Mouse (Mus musculus) brain, embryonic 14.5 days (tissue): ENCODE measurements at regions not wholly inside any gene's neighbourhood (a gene's known extent, or its start where the extent isn't known, plus 50 kb on each side); places are given as distances from the start of the nearest gene placed in this dataset.

Experiments
- CTCF ChIP-seq: fragments of 200-500 bp; IDR thresholded peaks from 2 replicates; pipeline ENCODE4 v1.5.1; 2012; ENCODE audit warnings: inconsistent platforms, mild to moderate bottlenecking, moderate library complexity, borderline replicate concordance; ENCODE audit not compliant: insufficient read depth, insufficient read length; ENCODE audit errors: extremely low read depth
- POLR2A ChIP-seq: fragments of 200-500 bp; IDR thresholded peaks from 2 replicates; pipeline ENCODE4 v1.6.1; 2012; ENCODE audit warnings: mild to moderate bottlenecking, inconsistent platforms, borderline replicate concordance; ENCODE audit not compliant: poor library complexity, insufficient read depth, insufficient read length, severe bottlenecking; ENCODE audit errors: extremely low read depth

DNA sequence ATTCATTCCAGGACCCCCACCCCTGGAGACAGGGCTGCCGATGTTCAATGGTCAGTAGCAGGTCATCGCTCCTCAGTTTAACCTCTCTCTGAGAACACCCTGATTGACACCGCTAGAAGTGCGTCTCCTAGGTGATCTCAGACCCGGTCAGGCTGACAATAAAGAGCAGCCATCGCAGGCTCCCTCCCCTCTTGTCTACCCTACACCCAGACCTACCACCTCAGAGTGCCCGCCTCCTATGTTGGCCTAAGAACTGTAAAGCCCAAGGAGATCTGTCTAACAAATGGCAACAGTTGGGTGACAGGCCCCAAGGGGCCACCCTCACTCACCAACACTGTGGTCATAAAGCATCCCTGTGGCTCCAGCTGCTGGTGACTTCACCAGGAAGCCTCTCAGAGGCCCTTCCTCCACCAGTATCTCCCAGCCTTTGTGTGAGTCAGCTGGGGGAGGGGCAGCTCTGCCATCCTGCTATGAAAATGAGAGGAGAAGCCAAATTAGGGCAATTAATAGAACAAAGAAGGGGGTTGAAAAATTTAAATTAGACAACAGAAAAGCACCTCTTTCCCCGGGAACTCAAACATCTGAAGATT, 178.8 kb downstream of the Cbln4 start:
- no peak for TF ChIP-seq POLR2A
- no peak for TF ChIP-seq CTCF
